Mouse (Mus musculus) neural tube, embryonic 11.5 days (tissue): ENCODE measurements around the gene Smarcd2. TPM values are rescaled to one million over a fixed set of nuclear protein-coding genes. Genes with fewer than 3 reads are reported as not detected.

Experiments
- polyA plus RNA-seq: library from polyadenylated mRNA; unstranded; fragments of >200 nt; fragmentation: Nextera tagmentation; extraction: Ambion mirVana; gene quantifications from 2 replicates; pipeline ENCODE4 v1.2.1, GENCODE M21; 2014

Smarcd2 gene
- polyA plus RNA-seq, 1 experiment from 2014 or later: 44.4 TPM

Other genes starting within 250 kb of the Smarcd2 start
- 94.6 and 100 TPM in 2 replicates for gene Dcaf7, start 236.1 kb downstream of the Smarcd2 start, polyA plus RNA-seq
- 7.9 and 10.9 TPM in 2 replicates for gene Taco1, start 206.9 kb downstream of the Smarcd2 start, polyA plus RNA-seq
- gene Map3k3, start 188.4 kb downstream of the Smarcd2 start, polyA plus RNA-seq: 19.5 and 20.8 TPM in 2 replicates
- not detected in 2 replicates for gene Gm10840, start 112.1 kb downstream of the Smarcd2 start, polyA plus RNA-seq
- gene Limd2, start 112.1 kb downstream of the Smarcd2 start, polyA plus RNA-seq: 295 and 337 TPM in 2 replicates
- 40.6 and 43.1 TPM in 2 replicates for gene Strada, start 70.8 kb downstream of the Smarcd2 start, polyA plus RNA-seq
- gene Ccdc47, start 56.6 kb downstream of the Smarcd2 start, polyA plus RNA-seq: 63.1 and 73.4 TPM in 2 replicates
- 102 and 106 TPM in 2 replicates for gene Ddx42, start 56.0 kb downstream of the Smarcd2 start, polyA plus RNA-seq
- 64.5 and 66.9 TPM in 2 replicates for gene Ftsj3, start 16.9 kb downstream of the Smarcd2 start, polyA plus RNA-seq
- gene Psmc5, start 16.8 kb downstream of the Smarcd2 start, polyA plus RNA-seq: 414 and 431 TPM in 2 replicates
- gene Tcam1, start 3.7 kb upstream of the Smarcd2 start, polyA plus RNA-seq: 0.14 and 0.21 TPM in 2 replicates
- gene Gh, start 28.9 kb upstream of the Smarcd2 start, polyA plus RNA-seq: not detected in 2 replicates
- gene Cd79b, start 41.8 kb upstream of the Smarcd2 start, polyA plus RNA-seq: 1.7 and 2.8 TPM in 2 replicates
- 0.04 and 0.07 TPM in 2 replicates for gene Scn4a, start 80.3 kb upstream of the Smarcd2 start, polyA plus RNA-seq
- gene Prr29, start 92.5 kb upstream of the Smarcd2 start, polyA plus RNA-seq: not detected in 2 replicates
- 16.1 and 16.8 TPM in 2 replicates for gene Icam2, start 115.1 kb upstream of the Smarcd2 start, polyA plus RNA-seq
- 5.9 and 6.6 TPM in 2 replicates for gene Ern1, start 214.9 kb upstream of the Smarcd2 start, polyA plus RNA-seq